Mouse (Mus musculus): Measurements from ENCODE around the gene Baz2b. TPM values are rescaled to one million over a fixed set of nuclear protein-coding genes. Genes with fewer than 3 reads are reported as not detected.

The Baz2b gene
- polyA plus RNA-seq, 1 experiment, result 15.0 TPM

DNA sequence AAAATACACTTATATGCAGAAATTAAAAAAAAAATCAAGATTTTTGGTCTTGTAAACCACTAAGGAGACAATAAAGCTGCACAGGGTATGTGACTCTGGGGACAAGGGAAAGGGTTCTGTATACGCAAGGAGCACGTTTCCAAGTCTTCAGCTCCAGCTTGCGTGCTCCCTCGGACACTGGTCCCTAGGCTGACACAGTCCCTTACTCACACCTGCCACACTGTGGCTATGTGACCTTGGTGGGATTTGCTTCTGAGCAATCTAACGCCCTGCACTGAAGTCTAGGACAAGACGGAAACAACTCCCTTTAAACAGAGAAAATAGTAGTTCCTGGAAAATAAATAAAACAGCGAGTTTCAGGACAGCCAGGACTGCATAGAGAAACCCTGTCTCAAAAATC is 253.7 kb downstream of the Baz2b start:
- WGBS, result 90% methylated on average over 7 of the region's 7 CpGs
- no peak for TF ChIP-seq POLR2A (IDR thresholded peaks at IDR 0.05; ENCODE audit: low read depth, low read length)
- TF ChIP-seq CTCF (conservative IDR thresholded peaks at IDR 0.05; ENCODE audit: insufficient read depth, insufficient read length, low read depth, low read length), result no peak
- Histone ChIP-seq H3K27ac (ENCODE audit: insufficient read depth, low read depth, low read length) (no peak overlapping the region), H3K4me3 (ENCODE audit: insufficient read depth, low read depth, low read length) (no peak overlapping the region), H3K4me1 (ENCODE audit: control insufficient read depth, insufficient read depth, low read length) (no peaks in the 10 kb centered on the region), H3K27me3 (replicated peaks; ENCODE audit: control insufficient read depth, insufficient read depth, low read length) (no peaks in the 10 kb centered on the region), H3K36me3 (ENCODE audit: control insufficient read depth, insufficient read depth, low read length) (peaks cover 8% of the 10 kb centered on the region; the same call in 1 of the 2 replicates)
- no peak for DNase-seq

- H3K27me3 ChIP-seq (replicated peaks; ENCODE audit: control insufficient read depth, insufficient read depth, low read length), result no peaks in the 10 kb centered on the region
- H3K4me3 ChIP-seq (ENCODE audit: insufficient read depth, low read depth, low read length), result no peak overlapping the region
- WGBS, result 69% methylated on average over 3 of the region's 3 CpGs
- no peaks in the 10 kb centered on the region for H3K4me1 ChIP-seq (ENCODE audit: control insufficient read depth, insufficient read depth, low read length)
- TF ChIP-seq CTCF (conservative IDR thresholded peaks at IDR 0.05; ENCODE audit: insufficient read depth, insufficient read length, low read depth, low read length), result no peak
- no peak for TF ChIP-seq POLR2A (IDR thresholded peaks at IDR 0.05; ENCODE audit: low read depth, low read length)
- peaks cover 6% of the 10 kb centered on the region; the same call in 1 of the 2 replicates for H3K36me3 ChIP-seq (ENCODE audit: control insufficient read depth, insufficient read depth, low read length)
- no peak for DNase-seq
- no peak overlapping the region for H3K27ac ChIP-seq (ENCODE audit: insufficient read depth, low read depth, low read length)
Observed at GRCm38 (mm10) chr2:59954791-59955190, 254.8 kb downstream of the Baz2b start.

GRCm38 (mm10) chr2:59952286-59953014 is 257.2 kb downstream of the Baz2b start:
- Histone ChIP-seq H3K36me3 (ENCODE audit: control insufficient read depth, insufficient read depth, low read length) (peaks cover 6% of the 10 kb centered on the region), H3K4me3 (ENCODE audit: insufficient read depth, low read depth, low read length) (no peak overlapping the region), H3K27ac (ENCODE audit: insufficient read depth, low read depth, low read length) (no peak overlapping the region), H3K27me3 (replicated peaks; ENCODE audit: control insufficient read depth, insufficient read depth, low read length) (no peaks in the 10 kb centered on the region), H3K4me1 (ENCODE audit: control insufficient read depth, insufficient read depth, low read length) (no peaks in the 10 kb centered on the region)
- 93% methylated on average over 13 of the region's 13 CpGs for WGBS
- DNase-seq, result no peak
- TF ChIP-seq CTCF (conservative IDR thresholded peaks at IDR 0.05; ENCODE audit: insufficient read depth, insufficient read length, low read depth, low read length), result no peak
- TF ChIP-seq POLR2A (IDR thresholded peaks at IDR 0.05; ENCODE audit: low read depth, low read length), result no peak

GRCm38 (mm10) chr2:59951706-59952105 is 257.9 kb downstream of the Baz2b start:
- 92% methylated on average over 8 of the region's 8 CpGs for WGBS
- no peak for DNase-seq
- TF ChIP-seq POLR2A (IDR thresholded peaks at IDR 0.05; ENCODE audit: low read depth, low read length), result no peak
- no peak for TF ChIP-seq CTCF (conservative IDR thresholded peaks at IDR 0.05; ENCODE audit: insufficient read depth, insufficient read length, low read depth, low read length)

DNA sequence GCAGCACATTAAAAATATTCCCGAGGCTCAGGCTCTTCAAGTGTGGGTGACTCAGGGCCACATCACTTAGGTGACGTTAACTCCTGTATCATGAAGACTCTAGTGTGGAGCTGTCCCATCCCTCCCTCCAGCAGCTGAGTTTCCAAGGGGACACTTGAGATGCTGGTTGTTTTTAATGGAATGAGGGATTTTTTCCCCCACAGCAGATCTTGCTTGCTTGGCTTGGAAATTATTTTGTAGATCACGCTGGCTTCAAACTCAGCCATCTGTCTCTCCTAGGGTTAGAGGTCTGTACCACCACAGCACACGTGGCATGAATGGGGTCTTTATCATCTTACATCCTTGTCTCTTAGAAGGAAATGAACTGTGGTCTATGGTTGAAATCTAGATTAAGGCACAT is 258.5 kb downstream of the Baz2b start:
- Histone ChIP-seq H3K4me1 (ENCODE audit: control insufficient read depth, insufficient read depth, low read length) (no peaks in the 10 kb centered on the region), H3K4me3 (ENCODE audit: insufficient read depth, low read depth, low read length) (no peak overlapping the region), H3K27ac (ENCODE audit: insufficient read depth, low read depth, low read length) (no peak overlapping the region), H3K36me3 (ENCODE audit: control insufficient read depth, insufficient read depth, low read length) (peaks cover 5% of the 10 kb centered on the region), H3K27me3 (replicated peaks; ENCODE audit: control insufficient read depth, insufficient read depth, low read length) (no peaks in the 10 kb centered on the region)
- 86% methylated on average over 4 of the region's 4 CpGs for WGBS
- no peak for DNase-seq
- no peak for TF ChIP-seq POLR2A (IDR thresholded peaks at IDR 0.05; ENCODE audit: low read depth, low read length)
- TF ChIP-seq CTCF (conservative IDR thresholded peaks at IDR 0.05; ENCODE audit: insufficient read depth, insufficient read length, low read depth, low read length), result no peak

More at GRCm38 (mm10) chr2:59951706-59952105, 257.9 kb downstream of the Baz2b start:
- H3K27ac ChIP-seq (ENCODE audit: insufficient read depth, low read depth, low read length), result no peak overlapping the region
- peaks cover 5% of the 10 kb centered on the region for H3K36me3 ChIP-seq (ENCODE audit: control insufficient read depth, insufficient read depth, low read length)
- H3K27me3 ChIP-seq (replicated peaks; ENCODE audit: control insufficient read depth, insufficient read depth, low read length), result no peaks in the 10 kb centered on the region
- no peak overlapping the region for H3K4me3 ChIP-seq (ENCODE audit: insufficient read depth, low read depth, low read length)
- H3K4me1 ChIP-seq (ENCODE audit: control insufficient read depth, insufficient read depth, low read length), result no peaks in the 10 kb centered on the region

GRCm38 (mm10) chr2:59936296-59936695 is 273.3 kb downstream of the Baz2b start:
- Histone ChIP-seq H3K27me3 (replicated peaks; ENCODE audit: control insufficient read depth, insufficient read depth, low read length) (no peaks in the 10 kb centered on the region), H3K4me1 (ENCODE audit: control insufficient read depth, insufficient read depth, low read length) (no peaks in the 10 kb centered on the region), H3K27ac (ENCODE audit: insufficient read depth, low read depth, low read length) (no peak overlapping the region), H3K36me3 (ENCODE audit: control insufficient read depth, insufficient read depth, low read length) (peaks cover 2% of the 10 kb centered on the region; the same call in 1 of the 2 replicates), H3K4me3 (ENCODE audit: insufficient read depth, low read depth, low read length) (no peak overlapping the region)
- TF ChIP-seq CTCF (conservative IDR thresholded peaks at IDR 0.05; ENCODE audit: insufficient read depth, insufficient read length, low read depth, low read length), result no peak
- 48% methylated on average over 9 of the region's 9 CpGs for WGBS
- no peak for DNase-seq

GRCm38 (mm10) chr2:59933129-59933528 is 276.5 kb downstream of the Baz2b start:
- Histone ChIP-seq H3K4me3 (ENCODE audit: insufficient read depth, low read depth, low read length) (no peak overlapping the region), H3K36me3 (ENCODE audit: control insufficient read depth, insufficient read depth, low read length) (no peaks in the 10 kb centered on the region), H3K27ac (ENCODE audit: insufficient read depth, low read depth, low read length) (no peak overlapping the region), H3K27me3 (replicated peaks; ENCODE audit: control insufficient read depth, insufficient read depth, low read length) (no peaks in the 10 kb centered on the region), H3K4me1 (ENCODE audit: control insufficient read depth, insufficient read depth, low read length) (no peaks in the 10 kb centered on the region)
- TF ChIP-seq CTCF (conservative IDR thresholded peaks at IDR 0.05; ENCODE audit: insufficient read depth, insufficient read length, low read depth, low read length), result no peak
- TF ChIP-seq POLR2A (IDR thresholded peaks at IDR 0.05; ENCODE audit: low read depth, low read length), result no peak
- DNase-seq, result no peak
- 95% methylated on average over 3 of the region's 3 CpGs for WGBS
